Mouse (Mus musculus): ENCODE results near the gene Pdp2.

- no peak for TF ChIP-seq CTCF (IDR thresholded peaks at IDR 0.05; ENCODE audit: low read depth)
- no peak for TF ChIP-seq EP300 (IDR thresholded peaks at IDR 0.05; ENCODE audit: low read depth)
Measured at GRCm38 (mm10) chr8:104640831-104641370, 49.6 kb downstream of the Pdp2 start.

Data from liver, postnatal 0 days (tissue).